Mouse (Mus musculus) liver, embryonic 14.5 days (tissue): ENCODE results near the gene Pik3cb.

Source experiments
- CTCF ChIP-seq: IDR thresholded peaks from 2 replicates; pipeline ENCODE4 v1.5.1; 2016; ENCODE audit warnings: antibody characterized with exemption, low read depth, control low read depth
- EP300 ChIP-seq: IDR thresholded peaks from 2 replicates; pipeline ENCODE4 v1.6.1; 2016; ENCODE audit warnings: antibody characterized with exemption, low read depth

DNA sequence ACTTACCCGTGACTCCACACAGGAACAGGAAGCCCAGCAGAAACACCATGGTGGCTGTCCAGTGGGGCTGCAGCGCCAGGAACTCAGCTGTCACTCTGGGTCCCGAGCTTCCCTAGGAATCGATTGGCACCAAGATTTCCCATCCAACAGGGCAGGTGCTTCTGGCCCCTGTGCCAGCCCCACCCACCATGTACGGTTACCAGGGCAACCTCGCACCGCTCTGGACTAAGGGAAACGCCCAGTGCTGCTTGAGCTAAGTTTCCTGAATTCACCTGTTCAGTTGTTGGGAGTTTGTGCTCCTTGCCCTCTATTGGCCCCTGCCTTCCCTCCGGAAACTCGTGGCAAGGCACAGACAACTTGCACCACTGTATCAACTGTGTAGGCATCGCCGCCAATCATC, 104.8 kb downstream of the Pik3cb start, which contains the start of gene Gm1123:
- TF ChIP-seq CTCF (no peak), EP300 (no peak)
